ENCODE assay signal across 8 mouse cellular contexts in genomic region chr15:99670154-99670821, GRCm38 (mm10). TPM values are rescaled to one million over a fixed set of nuclear protein-coding genes. Genes with fewer than 3 reads are reported as not detected.
DNase-seq lines count a peak whose midpoint lies in the region; ATAC-seq and TF ChIP-seq lines count a peak whose summit lies in the region.

Gene Asic1, plus strand, starts transcription at chr15:99670368.

- peak; percentile 50; the same call in 1 of the 2 replicates for ATAC-seq in embryonic facial prominence, embryonic 12.5 days (ENCODE audit: insufficient number of reproducible peaks, insufficient read depth, low FRiP score, low TSS enrichment)
- ATAC-seq in kidney, embryonic 15.5 days (replicated peaks; ENCODE audit: low FRiP score): peak; percentile 70
- peak; percentile 62 for ATAC-seq in neural tube, embryonic 11.5 days (ENCODE audit: insufficient read depth, low FRiP score, low TSS enrichment)

- H3K4me3 ChIP-seq in spleen, adult 2 months (ENCODE audit: extremely low read depth, insufficient read depth, insufficient read length): peak within 1 kb of the TSS; percentile 33; the same call in 1 of the 2 replicates
- peak within 1 kb of the TSS; percentile 59 for H3K4me3 ChIP-seq in embryonic facial prominence, embryonic 12.5 days
- H3K4me3 ChIP-seq in heart, embryonic 10.5 days: peak within 1 kb of the TSS; percentile 67
- peak within 1 kb of the TSS; percentile 58 for H3K4me3 ChIP-seq in kidney, embryonic 15.5 days (replicated peaks)
- peak within 1 kb of the TSS; percentile 72 for H3K4me3 ChIP-seq in neural tube, embryonic 11.5 days (ENCODE audit: low read depth, low read length)

- 0 out of 2 replicates have a peak, but pooled peaks cover 7% of the 10 kb centered on the region for H3K4me1 ChIP-seq in spleen, adult 2 months (ENCODE audit: control insufficient read depth, insufficient read depth, insufficient read length)
- peaks cover 8% of the 10 kb centered on the region; the same call in 1 of the 2 replicates for H3K4me1 ChIP-seq in embryonic facial prominence, embryonic 12.5 days
- peaks cover 49% of the 10 kb centered on the region for H3K4me1 ChIP-seq in heart, embryonic 10.5 days
- peaks cover 31% of the 10 kb centered on the region for H3K4me1 ChIP-seq in kidney, embryonic 15.5 days
- peaks cover 1% of the 10 kb centered on the region; the same call in 1 of the 2 replicates for H3K4me1 ChIP-seq in neural tube, embryonic 11.5 days (ENCODE audit: control insufficient read depth, insufficient read depth, low read length)

- no peak within 1 kb of the TSS for H3K27ac ChIP-seq in spleen, adult 2 months (ENCODE audit: insufficient read depth, low read length)
- no peak within 1 kb of the TSS for H3K27ac ChIP-seq in embryonic facial prominence, embryonic 12.5 days
- peak within 1 kb of the TSS; percentile 33 for H3K27ac ChIP-seq in heart, embryonic 10.5 days
- H3K27ac ChIP-seq in kidney, embryonic 15.5 days: no peak within 1 kb of the TSS
- H3K27ac ChIP-seq in neural tube, embryonic 11.5 days (ENCODE audit: low read depth, low read length): peak within 1 kb of the TSS; percentile 62

- peak within 1 kb of the TSS; percentile 70 for H3K9ac ChIP-seq in embryonic facial prominence, embryonic 12.5 days
- H3K9ac ChIP-seq in kidney, embryonic 15.5 days: peak within 1 kb of the TSS; percentile 61
- H3K9ac ChIP-seq in neural tube, embryonic 11.5 days (ENCODE audit: low read length): peak within 1 kb of the TSS; percentile 81

- peaks cover 12% of the 10 kb centered on the region for H3K27me3 ChIP-seq in spleen, adult 2 months (ENCODE audit: control insufficient read depth, insufficient read depth, low read length)
- peaks cover 69% of the 10 kb centered on the region for H3K27me3 ChIP-seq in embryonic facial prominence, embryonic 12.5 days
- peaks cover 93% of the 10 kb centered on the region for H3K27me3 ChIP-seq in heart, embryonic 10.5 days (ENCODE audit: insufficient read depth, poor library complexity, severe bottlenecking)
- H3K27me3 ChIP-seq in kidney, embryonic 15.5 days: peaks cover 83% of the 10 kb centered on the region
- peaks cover 25% of the 10 kb centered on the region for H3K27me3 ChIP-seq in neural tube, embryonic 11.5 days (ENCODE audit: control insufficient read depth, insufficient read depth, low read length)

- no peak for DNase-seq in spleen, adult 2 months (ENCODE audit: low read depth in 1 of 2, low spot score in 2 of 2)
- no peak for DNase-seq in spleen, adult 12 weeks (ENCODE audit: low spot score)
- no peak for DNase-seq in heart, embryonic 10.5 days (ENCODE audit: low spot score)
- peak; percentile 52 for DNase-seq in liver
- DNase-seq in neural tube, embryonic 11.5 days (ENCODE audit: low spot score): peak; percentile 75
- peak; percentile 53 for DNase-seq in urinary bladder, adult 2 months (ENCODE audit: low spot score)

- WGBS in spleen, adult 2 months: 2% methylated on average over 62 of the region's 74 CpGs
- under 1% methylated on average over 48 of the region's 74 CpGs for WGBS in embryonic facial prominence, embryonic 12.5 days
- under 1% methylated on average over 71 of the region's 74 CpGs for WGBS in heart, embryonic 10.5 days
- under 1% methylated on average over 70 of the region's 74 CpGs for WGBS in kidney, embryonic 15.5 days
- whole genome bisulfite sequencing in neural tube, embryonic 11.5 days: under 1% methylated on average over 54 of the region's 74 CpGs

- H3K36me3 ChIP-seq in spleen, adult 2 months (ENCODE audit: control insufficient read depth, insufficient read depth, low read length): no peaks in the 10 kb centered on the region
- H3K36me3 ChIP-seq in embryonic facial prominence, embryonic 12.5 days: no peaks in the 10 kb centered on the region
- no peaks in the 10 kb centered on the region for H3K36me3 ChIP-seq in heart, embryonic 10.5 days
- H3K36me3 ChIP-seq in kidney, embryonic 15.5 days: no peaks in the 10 kb centered on the region
- no peaks in the 10 kb centered on the region for H3K36me3 ChIP-seq in neural tube, embryonic 11.5 days (ENCODE audit: control insufficient read depth, insufficient read depth, low read length)

- TF ChIP-seq POLR2A in spleen, adult 2 months (IDR thresholded peaks at IDR 0.05; ENCODE audit: low read depth, low read length): no peak

- no peaks in the 10 kb centered on the region for H3K9me3 ChIP-seq in embryonic facial prominence, embryonic 12.5 days
- H3K9me3 ChIP-seq in heart, embryonic 10.5 days: no peaks in the 10 kb centered on the region
- no peaks in the 10 kb centered on the region for H3K9me3 ChIP-seq in kidney, embryonic 15.5 days (replicated peaks)
- no peaks in the 10 kb centered on the region for H3K9me3 ChIP-seq in neural tube, embryonic 11.5 days (ENCODE audit: control insufficient read depth, low read length)

- no peak for TF ChIP-seq CTCF in spleen, adult 2 months (IDR thresholded peaks at IDR 0.05; ENCODE audit: extremely low read depth, insufficient read depth, insufficient read length, insufficient replicate concordance)

- H3K4me2 ChIP-seq in embryonic facial prominence, embryonic 12.5 days (replicated peaks): peak within 1 kb of the TSS; percentile 98
- H3K4me2 ChIP-seq in kidney, embryonic 15.5 days: peak within 1 kb of the TSS; percentile 99
- H3K4me2 ChIP-seq in neural tube, embryonic 11.5 days (ENCODE audit: low read depth): peak within 1 kb of the TSS; percentile 95

RNA-seq across cellular contexts. Expression of gene Asic1, which starts in this region (rescaled TPM):
- 1.3 and 2.0 TPM in 2 replicates for polyA plus RNA-seq in spleen, adult 2 months (2012; rRNA removed)
- 6.2 and 6.7 TPM in 2 replicates for polyA plus RNA-seq in embryonic facial prominence, embryonic 12.5 days (2016; fragmentation: Nextera tagmentation; extraction: Ambion mirVana)
- 3.2 and 5.2 TPM in 2 replicates for polyA plus RNA-seq in heart, embryonic 10.5 days (2016; fragmentation: Nextera tagmentation; extraction: Ambion mirVana)
- polyA plus RNA-seq in kidney, embryonic 15.5 days (2015; fragmentation: Nextera tagmentation; extraction: Ambion mirVana): 1.4 and 1.8 TPM in 2 replicates
- 15.1 and 17.0 TPM in 2 replicates for polyA plus RNA-seq in neural tube, embryonic 11.5 days (2014; fragmentation: Nextera tagmentation; extraction: Ambion mirVana)
- polyA plus RNA-seq in urinary bladder, adult 2 months (2012; rRNA removed): 0.19 and 0.22 TPM in 2 replicates

Comparison
In these comparisons a context has a peak if more than half of its experiments do, and no peak if none do; other contexts are left out.
1. Peak in DNase-seq in urinary bladder, adult 2 months; RNA of the gene not detected or under 1 TPM.
2. DNase-seq: peak in liver (single experiment) and neural tube, embryonic 11.5 days (single experiment); none in spleen, adult 2 months (0 of 2), spleen, adult 12 weeks (single experiment) and heart, embryonic 10.5 days (single experiment).
3. H3K27ac ChIP-seq: peak in heart, embryonic 10.5 days (single experiment) and neural tube, embryonic 11.5 days (single experiment); none in spleen, adult 2 months (single experiment), embryonic facial prominence, embryonic 12.5 days (single experiment) and kidney, embryonic 15.5 days (single experiment).
4. Peak in every context shown above with its lines, with median percentiles within 50 percentile points of each other: H3K4me3 ChIP-seq, ATAC-seq, H3K4me2 ChIP-seq and H3K9ac ChIP-seq.